Mouse (Mus musculus) megakaryocyte, adult 5-6 weeks (primary cell): ENCODE measurements around the gene Olfr412. TPM values are rescaled to one million over a fixed set of nuclear protein-coding genes. Genes with fewer than 3 reads are reported as not detected.

Experiments
- ATAC-seq: 2 replicates; pipeline ENCODE4 v1.8.0; 2016; ENCODE audit warnings: mild to moderate bottlenecking, inconsistent platforms; ENCODE audit not compliant: poor library complexity, severe bottlenecking
- total RNA-seq, 2 experiments: library from RNA; stranded (forward) in 1 of 2; stranded (reverse) in 1 of 2; fragments of 153-499, 151-499 nt in 1 of 2; fragments of 221-1000, 200-1000 nt in 1 of 2; gene quantifications; 2 replicates each; pipeline versions ENCODE4 v1.2.3 to v1.2.4; 2015 to 2017

The Olfr412 gene
- total RNA-seq, 2 experiments from 2014 or later: not detected

- no peak for ATAC-seq
Measured at GRCm38 (mm10) chr11:74413449-74413972, 51.6 kb downstream of the Olfr412 start.

DNA sequence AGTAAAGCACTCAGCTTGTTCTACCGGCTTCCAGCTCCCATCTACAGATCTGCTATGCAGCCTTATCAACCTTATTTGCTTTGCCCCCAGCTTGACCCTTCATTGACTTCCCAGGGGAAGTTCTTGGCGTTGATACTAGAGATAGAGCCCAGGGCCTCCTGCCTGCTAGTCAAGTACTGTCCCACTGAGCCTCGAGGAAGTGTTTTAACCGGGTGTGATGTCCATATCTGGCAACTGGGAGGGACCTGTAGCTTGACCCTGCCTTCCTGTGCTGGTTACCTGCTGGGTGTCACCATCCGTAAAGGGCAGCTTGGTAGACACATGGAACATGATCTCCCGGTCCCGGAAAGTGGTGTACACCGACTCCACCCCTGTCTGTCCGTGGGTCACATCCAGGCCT is 52.2 kb downstream of the Olfr412 start:
- ATAC-seq: no peak

GRCm38 (mm10) chr11:74415736-74416135 is 53.9 kb downstream of the Olfr412 start:
- ATAC-seq: no peak

Other genes starting within 250 kb of the Olfr412 start
- gene Olfr401, start 248.4 kb upstream of the Olfr412 start, total RNA-seq (2015): not detected in 2 replicates
- not detected in 2 replicates for gene Olfr401, start 248.4 kb upstream of the Olfr412 start, total RNA-seq (2017)
- not detected in 2 replicates for gene Olfr402, start 208.5 kb upstream of the Olfr412 start, total RNA-seq (2015)
- gene Olfr402, start 208.5 kb upstream of the Olfr412 start, total RNA-seq (2017): not detected in 2 replicates
- not detected in 2 replicates for gene Olfr403, start 175.8 kb upstream of the Olfr412 start, total RNA-seq (2015)
- gene Olfr403, start 175.8 kb upstream of the Olfr412 start, total RNA-seq (2017): not detected in 2 replicates
- not detected in 2 replicates for gene Olfr43, start 150.7 kb upstream of the Olfr412 start, total RNA-seq (2015)
- gene Olfr43, start 150.7 kb upstream of the Olfr412 start, total RNA-seq (2017): not detected in 2 replicates
- not detected in 2 replicates for gene Olfr406, start 102.3 kb upstream of the Olfr412 start, total RNA-seq (2015)
- not detected in 2 replicates for gene Olfr406, start 102.3 kb upstream of the Olfr412 start, total RNA-seq (2017)
- gene Olfr59, start 78.3 kb upstream of the Olfr412 start, total RNA-seq (2015): not detected in 2 replicates
- gene Olfr59, start 78.3 kb upstream of the Olfr412 start, total RNA-seq (2017): not detected in 2 replicates
- gene Olfr410, start 24.0 kb upstream of the Olfr412 start, total RNA-seq (2015): not detected in 2 replicates
- not detected in 2 replicates for gene Olfr410, start 24.0 kb upstream of the Olfr412 start, total RNA-seq (2017)
- not detected in 2 replicates for gene Olfr411, start 9.4 kb upstream of the Olfr412 start, total RNA-seq (2015)
- gene Olfr411, start 9.4 kb upstream of the Olfr412 start, total RNA-seq (2017): not detected in 2 replicates
- 22.2 and 22.3 TPM in 2 replicates for gene Rap1gap2, start 248.8 kb downstream of the Olfr412 start, total RNA-seq (2015)
- 33.9 and 34.3 TPM in 2 replicates for gene Rap1gap2, start 248.8 kb downstream of the Olfr412 start, total RNA-seq (2017)